Mouse (Mus musculus) embryonic fibroblast, embryonic 13.5 days (primary cell): Measurements from ENCODE around the gene Tank.

ENCODE experiments used
- CTCF ChIP-seq: IDR thresholded peaks from 2 replicates; pipeline ENCODE4 v1.5.1; 2011; ENCODE audit warnings: mild to moderate bottlenecking, control low read depth, low read length, moderate library complexity, borderline replicate concordance; ENCODE audit not compliant: insufficient read depth
- POLR2A ChIP-seq: IDR thresholded peaks from 2 replicates; pipeline ENCODE4 v1.6.1; 2011; ENCODE audit warnings: low read depth, mild to moderate bottlenecking, control low read depth, low read length, moderate library complexity

GRCm38 (mm10) chr2:61599730-61600129 lies 21.3 kb downstream of the Tank start:
- TF ChIP-seq CTCF (no peak), POLR2A (no peak)
